Comparison of ENCODE assay signal across 8 mouse cellular contexts in genomic region chr7:30321539-30322284, GRCm38 (mm10). TPM values are rescaled to one million over a fixed set of nuclear protein-coding genes. Genes with fewer than 3 reads are reported as not detected.
A peak's percentile ranks its signal among the peaks of the same experiment; 100 is the strongest.
DNase-seq lines count a peak whose midpoint lies in the region; ATAC-seq lines count a peak whose summit lies in the region.

Gene E130208F15Rik, plus strand, starts transcription at chr7:30321740.

- H3K27me3 ChIP-seq in embryonic facial prominence, embryonic 11.5 days (ENCODE audit: control insufficient read depth, insufficient read depth, low read length): no peaks in the 10 kb centered on the region
- no peaks in the 10 kb centered on the region for H3K27me3 ChIP-seq in limb, embryonic 15.5 days
- no peaks in the 10 kb centered on the region for H3K27me3 ChIP-seq in midbrain, embryonic 16.5 days (ENCODE audit: control insufficient read depth, insufficient read depth, low read depth, low read length)

- peak within 1 kb of the TSS; percentile 87 for H3K9ac ChIP-seq in embryonic facial prominence, embryonic 11.5 days (replicated peaks; ENCODE audit: low read length)
- H3K9ac ChIP-seq in limb, embryonic 15.5 days: peak within 1 kb of the TSS; percentile 71
- H3K9ac ChIP-seq in midbrain, embryonic 16.5 days (ENCODE audit: low read depth, low read length): peak within 1 kb of the TSS; percentile 88

- peak within 1 kb of the TSS; percentile 83 for H3K4me2 ChIP-seq in embryonic facial prominence, embryonic 11.5 days (ENCODE audit: low read depth, low read length)
- peak within 1 kb of the TSS; percentile 74 for H3K4me2 ChIP-seq in limb, embryonic 15.5 days
- H3K4me2 ChIP-seq in midbrain, embryonic 16.5 days (ENCODE audit: low read length): peak within 1 kb of the TSS; percentile 87

- no peaks in the 10 kb centered on the region for H3K36me3 ChIP-seq in embryonic facial prominence, embryonic 11.5 days (replicated peaks; ENCODE audit: control insufficient read depth, insufficient read depth, low read depth, low read length)
- H3K36me3 ChIP-seq in limb, embryonic 15.5 days: peaks cover 14% of the 10 kb centered on the region; the same call in 1 of the 2 replicates
- no peaks in the 10 kb centered on the region for H3K36me3 ChIP-seq in midbrain, embryonic 16.5 days (ENCODE audit: control insufficient read depth, insufficient read depth, low read length)

- DNase-seq in 416B (ENCODE audit: low read depth): peak; percentile 93
- DNase-seq in adrenal gland, adult 8-10 months: peak; percentile 75
- peak; percentile 76 for DNase-seq in embryonic facial prominence, embryonic 11.5 days (ENCODE audit: low spot score)
- DNase-seq in heart, adult 18-20 months: peak; percentile 79 to 83
- DNase-seq in kidney, adult 18-20 months: peak; percentile 84
- peak; percentile 72 to 84 for DNase-seq in spleen, postnatal 4 days (ENCODE audit: low spot score in 2 of 2)

- peak within 1 kb of the TSS; percentile 80; the same call in 1 of the 2 replicates for H3K27ac ChIP-seq in embryonic facial prominence, embryonic 11.5 days (replicated peaks; ENCODE audit: low read depth, low read length)
- H3K27ac ChIP-seq in limb, embryonic 15.5 days: peak within 1 kb of the TSS; percentile 87
- peak within 1 kb of the TSS; percentile 85 for H3K27ac ChIP-seq in midbrain, embryonic 16.5 days (ENCODE audit: low read length)

- under 1% methylated on average over 63 of the region's 63 CpGs for WGBS in embryonic facial prominence, embryonic 11.5 days
- WGBS in limb, embryonic 15.5 days: under 1% methylated on average over 63 of the region's 63 CpGs
- under 1% methylated on average over 57 of the region's 63 CpGs for WGBS in midbrain, embryonic 16.5 days

- ATAC-seq in embryonic facial prominence, embryonic 11.5 days (replicated peaks; ENCODE audit: insufficient number of reproducible peaks, low FRiP score, low TSS enrichment, low read depth): peak; percentile 76
- peak; percentile 41 for ATAC-seq in limb, embryonic 15.5 days (ENCODE audit: insufficient number of reproducible peaks, low FRiP score, low TSS enrichment, low read depth)
- ATAC-seq in midbrain, embryonic 16.5 days: peak; percentile 70

- peak within 1 kb of the TSS; percentile 87 for H3K4me3 ChIP-seq in embryonic facial prominence, embryonic 11.5 days (ENCODE audit: low read depth, low read length)
- H3K4me3 ChIP-seq in limb, embryonic 15.5 days: peak within 1 kb of the TSS; percentile 79
- H3K4me3 ChIP-seq in midbrain, embryonic 16.5 days (ENCODE audit: low read depth, low read length): peak within 1 kb of the TSS; percentile 75

- no peaks in the 10 kb centered on the region for H3K9me3 ChIP-seq in embryonic facial prominence, embryonic 11.5 days (replicated peaks; ENCODE audit: control insufficient read depth, low read length)
- 0 out of 2 replicates have a peak, but pooled peaks cover 5% of the 10 kb centered on the region for H3K9me3 ChIP-seq in limb, embryonic 15.5 days
- H3K9me3 ChIP-seq in midbrain, embryonic 16.5 days (replicated peaks; ENCODE audit: control insufficient read depth, low read length, poor library complexity, severe bottlenecking): no peaks in the 10 kb centered on the region; the same call in 1 of the 2 replicates

- H3K4me1 ChIP-seq in embryonic facial prominence, embryonic 11.5 days (ENCODE audit: control insufficient read depth, insufficient read depth, low read length): no peaks in the 10 kb centered on the region
- peaks cover 17% of the 10 kb centered on the region for H3K4me1 ChIP-seq in limb, embryonic 15.5 days
- peaks cover 14% of the 10 kb centered on the region for H3K4me1 ChIP-seq in midbrain, embryonic 16.5 days (ENCODE audit: control insufficient read depth, insufficient read depth, low read length)

RNA-seq across cellular contexts. Expression of gene E130208F15Rik, which starts in this region (rescaled TPM):
- 1 to 10 TPM in 3 of 4 experiments, under 1 TPM in 1; 0.87 to 2.2 (median 1.8) TPM for total RNA-seq in adrenal gland, adult 8-10 months (2022)
- polyA plus RNA-seq in embryonic facial prominence, embryonic 11.5 days (2014; fragmentation: Nextera tagmentation; extraction: Ambion mirVana): 1.4 TPM in 1 of 2 replicates, not detected in the other
- 1 to 10 TPM in 1 of 2 experiments, under 1 TPM in 1; 0.45 to 1.1 TPM for total RNA-seq in heart, adult 18-20 months (2021)
- polyA plus RNA-seq in limb, embryonic 15.5 days (2015; fragmentation: Nextera tagmentation; extraction: Ambion mirVana): 3.4 TPM in 1 of 2 replicates, not detected in the other
- polyA plus RNA-seq in midbrain, embryonic 16.5 days (2015; fragmentation: Nextera tagmentation; extraction: Ambion mirVana): not detected in 2 replicates

Comparison
In these comparisons a context has a peak if more than half of its experiments do, and no peak if none do; other contexts are left out.
1. Peak in every context shown above with its lines: DNase-seq, ATAC-seq, H3K4me3 ChIP-seq and H3K27ac ChIP-seq.
2. Peak in ATAC-seq, H3K4me3 ChIP-seq, H3K27ac ChIP-seq, H3K9ac ChIP-seq and H3K4me2 ChIP-seq in midbrain, embryonic 16.5 days; RNA of the gene not detected or under 1 TPM.